Mouse (Mus musculus) ES-E14 (cell line): Measurements from ENCODE around the gene Dusp14. TPM values are rescaled to one million over a fixed set of nuclear protein-coding genes. Genes with fewer than 3 reads are reported as not detected.

Experiments used
- DNase-seq: peaks from one replicate; pipeline ENCODE4 v3.0.0-alpha.2; 2013; ENCODE audit warnings: low read depth, low spot score
- H3K27ac ChIP-seq: 2 replicates; pipeline ENCODE4 v1.5.1; 2012; ENCODE audit warnings: low read depth, mild to moderate bottlenecking, low read length, moderate library complexity, mixed read lengths; ENCODE audit not compliant: poor library complexity, insufficient read depth, severe bottlenecking
- H3K36me3 ChIP-seq: 2 replicates; pipeline ENCODE4 v1.6.1; 2012; ENCODE audit warnings: mild to moderate bottlenecking, low read length, moderate library complexity, mixed read lengths; ENCODE audit not compliant: control insufficient read depth, poor library complexity, insufficient read depth, severe bottlenecking
- H3K4me1 ChIP-seq, 2 experiments: fragments of 150-350 bp in 1 of 2; sonication (generic) in 1 of 2; 2 replicates each; pipeline ENCODE4 v1.6.1; 2012; ENCODE audit warnings: low read length in 2 of 2, mild to moderate bottlenecking in 1 of 2, mixed read lengths in 1 of 2; ENCODE audit not compliant: control insufficient read depth in 2 of 2, insufficient read depth in 2 of 2, poor library complexity in 1 of 2
- H3K4me3 ChIP-seq, 2 experiments: fragments of 150-350 bp in 1 of 2; sonication (generic) in 1 of 2; 2 replicates each; pipeline ENCODE4 v1.5.1; 2012; ENCODE audit warnings: low read length in 2 of 2, low read depth in 1 of 2, mild to moderate bottlenecking in 1 of 2, mixed read lengths in 1 of 2; ENCODE audit not compliant: insufficient read depth in 1 of 2, poor library complexity in 1 of 2, severe bottlenecking in 1 of 2
- H3K9ac ChIP-seq: 2 replicates; pipeline ENCODE4 v1.6.1; 2012; ENCODE audit warnings: low read depth, mild to moderate bottlenecking, low read length, mixed read lengths; ENCODE audit not compliant: poor library complexity, insufficient read depth, severe bottlenecking
- H3K9me3 ChIP-seq: fragments of 150-350 bp; sonication (generic); 2 replicates; pipeline ENCODE4 v1.6.1; 2012; ENCODE audit warnings: low read depth, mild to moderate bottlenecking, low read length; ENCODE audit not compliant: control insufficient read depth, insufficient read depth
- CHD2 ChIP-seq: IDR thresholded peaks from 2 replicates; pipeline ENCODE4 v1.6.1; 2014; ENCODE audit warnings: mild to moderate bottlenecking, low read depth, low read length, inconsistent platforms
- HCFC1 ChIP-seq: IDR thresholded peaks from 2 replicates; pipeline ENCODE4 v1.6.1; 2012; ENCODE audit warnings: low read length, inconsistent platforms, borderline replicate concordance; ENCODE audit not compliant: insufficient read depth
- MAFK ChIP-seq: IDR thresholded peaks from 2 replicates; pipeline ENCODE4 v1.6.1; 2014; ENCODE audit warnings: mild to moderate bottlenecking, low read depth, low read length, inconsistent platforms; ENCODE audit not compliant: insufficient read depth
- ZC3H11A ChIP-seq: IDR thresholded peaks from 2 replicates; pipeline ENCODE4 v1.6.1; 2012; ENCODE audit warnings: low read depth, mild to moderate bottlenecking, inconsistent platforms, low read length, borderline replicate concordance
- ZNF384 ChIP-seq: IDR thresholded peaks from 2 replicates; pipeline ENCODE4 v1.6.1; 2012; ENCODE audit warnings: low read depth, low read length, inconsistent platforms
- in situ Hi-C, 2 experiments: fragments of 600-800 bp; cut with MboI; formaldehyde crosslinking; loops; one replicate each; pipeline ENCODE4 v1.15.1; 2025; ENCODE audit warnings: low sequenced_read_pairs in 2 of 2, inconsistent platforms in 1 of 2; ENCODE audit not compliant: unreplicated experiment in 2 of 2
- total RNA-seq: library from RNA; depleted of rRNA; stranded (reverse); fragments of 300-350 nt; gene quantifications from 2 replicates; pipeline ENCODE4 v1.2.3, GENCODE M21; 2012

Dusp14 gene
- total RNA-seq, 1 experiment, result 24.0 TPM

- H3K9ac ChIP-seq, result no peak overlapping the region
- peaks cover 27% of the 10 kb centered on the region for H3K36me3 ChIP-seq
- no peak for DNase-seq
- TF ChIP-seq MAFK, result no peak
- TF ChIP-seq ZNF384, result no peak
- TF ChIP-seq ZC3H11A, result no peak
- TF ChIP-seq CHD2, result no peak
- no peak for TF ChIP-seq HCFC1
- H3K9me3 ChIP-seq, result no peaks in the 10 kb centered on the region
- no peak overlapping the region for H3K27ac ChIP-seq
- no peak overlapping the region for H3K4me3 ChIP-seq
- in situ Hi-C loops, result no loop called here
- no peaks in the 10 kb centered on the region for H3K4me1 ChIP-seq
Observed at GRCm38 (mm10) chr11:84090572-84090971, 21.5 kb upstream of the Dusp14 start.

DNA sequence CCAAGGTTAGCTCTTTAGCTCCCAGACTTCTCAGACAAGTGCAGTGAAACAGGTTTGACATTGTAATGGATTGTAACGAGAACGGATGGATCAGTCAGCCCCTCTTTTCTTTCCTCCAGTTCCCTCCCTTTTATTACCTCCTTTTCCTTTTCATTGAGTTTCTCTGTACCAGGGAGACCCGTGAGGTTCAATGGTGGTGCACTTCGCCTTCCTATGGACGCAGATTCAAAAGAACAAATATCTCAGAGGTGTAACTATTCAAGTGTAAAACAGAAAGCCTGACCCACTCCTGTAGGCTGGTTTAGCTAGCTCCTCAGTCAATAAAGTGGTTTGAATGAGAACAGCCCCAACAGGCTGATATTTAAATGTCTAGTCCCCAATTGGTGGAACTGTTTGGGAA, 12.8 kb upstream of the Dusp14 start:
- H3K9me3 ChIP-seq, result no peaks in the 10 kb centered on the region
- H3K36me3 ChIP-seq, result peaks cover 27% of the 10 kb centered on the region
- in situ Hi-C loops, result no loop called here
- H3K4me3 ChIP-seq, result no peak overlapping the region
- no peak overlapping the region for H3K9ac ChIP-seq
- no peak for DNase-seq
- TF ChIP-seq HCFC1 (no peak), ZNF384 (no peak), ZC3H11A (no peak), CHD2 (no peak), MAFK (no peak)
- peaks cover 2 to 4% of the 10 kb centered on the region in 2 experiments; a peak in 3 of 4 replicates for H3K4me1 ChIP-seq
- no peak overlapping the region; the same call in 1 of the 2 replicates for H3K27ac ChIP-seq

DNA sequence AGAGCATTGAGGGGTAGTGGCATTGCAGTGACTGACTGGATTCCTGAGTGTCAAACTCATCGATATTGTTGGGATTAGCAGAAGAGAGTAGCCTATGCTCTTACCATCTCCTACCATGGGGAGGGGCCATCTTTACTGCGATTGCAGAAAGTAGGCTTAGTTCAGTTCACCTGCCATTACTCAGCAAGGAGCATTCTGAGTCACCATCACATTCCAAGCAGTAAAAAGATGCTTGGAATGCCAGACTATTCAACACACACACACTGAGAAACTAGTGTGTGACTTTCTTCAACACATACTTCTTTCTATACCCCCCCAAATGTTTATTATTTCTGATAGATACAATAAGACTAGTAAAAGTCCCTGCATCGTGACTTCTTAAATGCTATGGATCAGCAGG, 11.3 kb upstream of the Dusp14 start:
- no peaks in the 10 kb centered on the region for H3K9me3 ChIP-seq
- H3K4me1 ChIP-seq, result peaks cover 2 to 4% of the 10 kb centered on the region in 2 experiments; a peak in 3 of 4 replicates
- no peak overlapping the region for H3K9ac ChIP-seq
- peaks cover 21% of the 10 kb centered on the region for H3K36me3 ChIP-seq
- peak; percentile 61 for TF ChIP-seq MAFK
- TF ChIP-seq HCFC1, result no peak
- no peak overlapping the region for H3K4me3 ChIP-seq
- H3K27ac ChIP-seq, result no peak overlapping the region
- in situ Hi-C loops, result no loop called here
- DNase-seq, result no peak

DNA sequence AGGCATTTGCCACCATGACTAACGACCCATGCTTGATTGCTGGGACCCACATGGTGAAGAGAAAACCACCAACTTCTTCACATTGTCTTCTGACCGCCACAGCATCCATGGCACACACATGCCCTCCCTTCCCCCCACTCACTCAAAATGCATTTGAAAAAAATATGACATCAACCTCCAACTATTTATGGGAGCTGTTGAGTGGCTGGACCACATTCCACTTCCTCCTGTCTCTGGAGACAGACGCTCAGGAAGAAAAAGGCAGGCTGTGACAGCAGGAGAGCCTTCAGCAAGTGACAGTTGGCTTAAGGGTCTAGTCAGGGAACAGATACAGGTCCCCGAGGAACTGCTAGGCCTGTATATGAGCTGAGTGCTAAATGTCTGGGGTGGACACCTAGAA, 10.8 kb upstream of the Dusp14 start:
- peaks cover 2 to 4% of the 10 kb centered on the region in 2 experiments; a peak in 3 of 4 replicates for H3K4me1 ChIP-seq
- in situ Hi-C loops, result no loop called here
- no peak overlapping the region for H3K27ac ChIP-seq
- TF ChIP-seq ZNF384 (no peak), MAFK (no peak), ZC3H11A (no peak)
- no peak overlapping the region for H3K4me3 ChIP-seq
- no peaks in the 10 kb centered on the region for H3K9me3 ChIP-seq
- H3K36me3 ChIP-seq, result peaks cover 21% of the 10 kb centered on the region
- DNase-seq, result no peak
- no peak overlapping the region for H3K9ac ChIP-seq

DNA sequence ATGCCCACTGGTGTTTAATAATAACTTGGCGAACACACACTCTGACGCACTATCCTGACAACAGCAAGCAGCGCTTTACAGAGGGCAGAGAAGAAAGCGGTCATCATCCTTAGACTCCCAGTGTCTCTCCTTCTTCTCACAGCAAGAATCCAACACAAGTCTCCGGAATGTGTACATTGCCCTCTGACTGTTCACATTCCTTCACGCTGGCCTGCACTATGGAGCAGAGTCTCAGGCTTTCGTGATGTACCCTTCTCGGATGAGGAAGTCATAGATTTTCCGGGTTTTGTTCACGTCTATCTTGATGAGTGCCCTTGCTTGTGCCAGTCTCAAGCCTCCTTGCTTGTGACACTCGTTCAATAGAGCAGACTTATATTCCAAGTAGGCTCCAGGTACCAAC, 10.3 kb upstream of the Dusp14 start:
- H3K4me1 ChIP-seq, result peaks cover 2 to 4% of the 10 kb centered on the region in 2 experiments; a peak in 3 of 4 replicates
- no peak overlapping the region for H3K9ac ChIP-seq
- in situ Hi-C loops, result no loop called here
- DNase-seq, result no peak
- no peak overlapping the region for H3K27ac ChIP-seq
- peaks cover 21% of the 10 kb centered on the region for H3K36me3 ChIP-seq
- no peaks in the 10 kb centered on the region for H3K9me3 ChIP-seq
- H3K4me3 ChIP-seq, result no peak overlapping the region
- TF ChIP-seq CHD2 (no peak), ZC3H11A (no peak), ZNF384 (no peak), HCFC1 (no peak), MAFK (no peak)
